Mouse (Mus musculus) MEL (cell line): ENCODE results near the gene Pex3.

Experiments
- CHD1 ChIP-seq: IDR thresholded peaks from 2 replicates; pipeline ENCODE4 v1.6.1; 2012; ENCODE audit warnings: low read depth, mild to moderate bottlenecking, inconsistent platforms, low read length, improper control_type of control experiment
- POLR2A ChIP-seq, 2 experiments: IDR thresholded peaks; 2 replicates each; pipeline ENCODE4 v1.6.1; 2011 to 2012; ENCODE audit warnings: low read length in 2 of 2, mild to moderate bottlenecking in 2 of 2, control low read depth in 1 of 2, improper control_type of control experiment in 1 of 2, low read depth in 1 of 2, moderate library complexity in 1 of 2; ENCODE audit not compliant: control insufficient read depth in 1 of 2, insufficient read depth in 1 of 2, poor library complexity in 1 of 2
- POLR2AphosphoS5 ChIP-seq: IDR thresholded peaks from 2 replicates; pipeline ENCODE4 v1.6.1; 2012; ENCODE audit warnings: low read depth, borderline replicate concordance, mild to moderate bottlenecking, inconsistent platforms, low read length, moderate library complexity, mixed read lengths
- SMC3 ChIP-seq: IDR thresholded peaks from 2 replicates; pipeline ENCODE4 v1.6.1; 2011; ENCODE audit warnings: low read depth, low read length, improper control_type of control experiment
- TAL1 ChIP-seq: IDR thresholded peaks from 2 replicates; pipeline ENCODE4 v1.6.1; 2012; ENCODE audit warnings: mild to moderate bottlenecking, inconsistent platforms, low read length, moderate library complexity, mixed read lengths

DNA sequence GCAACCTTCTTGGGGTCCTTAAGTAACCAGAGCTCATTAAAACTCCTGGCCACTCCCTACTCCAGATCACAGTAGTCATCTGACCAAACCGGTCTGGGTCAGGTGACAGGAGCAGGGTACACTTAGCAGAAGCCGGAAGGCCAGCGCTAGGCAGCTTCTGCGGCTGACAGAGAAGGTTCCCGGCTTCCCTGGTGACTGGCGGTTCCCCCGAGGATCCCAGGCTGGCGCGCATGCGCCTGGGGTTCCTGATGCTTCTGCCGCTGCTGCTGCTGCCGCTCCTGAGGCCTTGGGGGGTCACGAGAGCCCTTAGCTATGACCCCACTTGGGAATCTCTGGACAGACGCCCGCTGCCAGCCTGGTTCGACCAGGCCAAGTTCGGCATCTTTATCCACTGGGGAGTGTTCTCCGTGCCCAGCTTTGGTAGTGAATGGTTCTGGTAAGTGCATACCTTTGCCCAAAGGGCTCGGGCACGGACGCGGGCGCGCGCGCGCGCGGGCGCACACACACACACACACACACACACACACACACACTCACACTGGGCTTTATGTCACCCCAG is 51.9 kb downstream of the Pex3 start:
- TF ChIP-seq POLR2AphosphoS5 (no peak), SMC3 (no peak), POLR2A (IDR thresholded peaks at IDR 0.05; ENCODE audit: control insufficient read depth in 1 of 2, insufficient read depth in 1 of 2, low read depth in 1 of 2, low read length in 2 of 2, poor library complexity in 1 of 2) (peak; percentile 57 to 83; a peak in 3 of 4 replicates), TAL1 (no peak), CHD1 (no peak)
